Mouse (Mus musculus): ENCODE results near the gene Paqr6.
A peak's percentile ranks its signal among the peaks of the same experiment; 100 is the strongest.
"Not testable (repeated sequence)": the region's sequence is repeated elsewhere in the genome, so short reads cannot be mapped to it uniquely, and the experiment has no call there.

Paqr6 gene

GRCm38 (mm10) chr3:88366830-88367428 lies 2.5 kb downstream of the Paqr6 start:
- DNase-seq (ENCODE audit: low spot score), result peak; percentile 30

- not testable (repeated sequence) for DNase-seq (ENCODE audit: low spot score)
These were observed 3.1 kb downstream of the Paqr6 start for GRCm38 (mm10) chr3:88367517-88367916.

- not testable (repeated sequence) for DNase-seq (ENCODE audit: low spot score)
These were observed 4.1 kb downstream of the Paqr6 start for GRCm38 (mm10) chr3:88368511-88368910.

DNA sequence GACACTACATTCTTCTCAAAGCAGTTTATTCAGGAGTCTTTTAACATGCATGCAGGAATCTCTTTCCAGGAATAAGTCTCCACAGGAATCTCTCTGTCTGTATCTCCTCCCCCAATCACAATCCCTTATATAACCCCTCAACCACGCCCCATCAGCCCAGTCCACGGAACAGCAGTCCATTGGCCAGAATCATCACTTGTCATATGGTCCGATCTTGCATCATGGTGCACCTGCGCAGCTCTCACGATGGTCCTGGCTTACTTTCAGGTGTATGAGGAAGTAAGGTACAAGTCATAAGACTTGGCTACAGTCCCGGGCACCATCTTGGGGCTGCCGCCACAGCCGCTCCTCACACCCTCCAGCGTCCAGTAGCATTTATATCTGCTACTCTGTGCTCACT lies 8.3 kb downstream of the Paqr6 start, which contains the start of gene Bglap3:
TSS of gene Bglap3 (minus strand) at position 101 of the 400 bp plus-strand sequence.
- not testable (repeated sequence) for DNase-seq (ENCODE audit: low spot score)

DNA sequence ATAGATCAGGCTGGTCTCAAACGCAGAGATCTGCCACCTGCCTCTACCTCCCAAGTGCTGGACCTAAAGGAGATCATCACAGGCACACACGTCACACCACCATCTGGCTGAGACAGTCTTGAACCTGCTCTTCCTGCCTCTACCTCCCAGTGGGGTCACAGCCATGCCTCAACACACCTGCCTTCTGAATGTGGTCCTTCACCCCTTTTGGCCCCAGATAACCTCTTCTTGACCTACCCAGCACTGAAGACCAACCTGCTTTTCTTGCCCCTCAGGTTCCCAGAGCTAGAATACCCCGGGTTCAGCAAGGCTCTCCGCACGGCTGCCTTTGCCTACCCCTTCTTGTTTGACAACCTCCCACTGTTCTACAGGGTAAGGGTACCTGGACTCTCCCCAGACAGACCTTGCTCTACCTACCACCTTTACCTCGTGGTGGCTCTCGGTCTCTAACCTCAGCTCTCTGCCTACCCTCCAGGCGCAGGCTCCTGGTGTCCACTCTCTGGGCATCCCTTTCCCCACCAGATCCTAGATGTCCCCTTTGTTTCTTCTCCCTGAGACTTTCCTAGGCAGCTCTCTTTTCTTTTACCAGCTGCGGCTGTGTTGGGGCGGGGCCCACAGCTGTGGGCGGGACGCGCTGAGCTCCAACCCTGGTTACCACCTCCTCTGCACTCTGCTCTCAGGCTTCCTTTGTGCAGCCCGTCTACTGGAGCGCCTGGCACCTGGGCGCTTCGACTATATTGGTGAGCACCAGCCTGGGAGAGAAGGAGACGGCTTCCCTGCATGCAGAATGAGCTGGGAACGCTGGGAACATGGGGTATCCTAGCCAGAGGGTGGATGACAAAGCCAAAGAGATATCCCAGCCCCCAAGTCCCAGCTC lies 11.6 kb downstream of the Paqr6 start:
- peak; percentile 65 for DNase-seq (ENCODE audit: low spot score)

GRCm38 (mm10) chr3:88376644-88377043 lies 12.3 kb downstream of the Paqr6 start:
- DNase-seq (ENCODE audit: low spot score), result not testable (repeated sequence)

DNA sequence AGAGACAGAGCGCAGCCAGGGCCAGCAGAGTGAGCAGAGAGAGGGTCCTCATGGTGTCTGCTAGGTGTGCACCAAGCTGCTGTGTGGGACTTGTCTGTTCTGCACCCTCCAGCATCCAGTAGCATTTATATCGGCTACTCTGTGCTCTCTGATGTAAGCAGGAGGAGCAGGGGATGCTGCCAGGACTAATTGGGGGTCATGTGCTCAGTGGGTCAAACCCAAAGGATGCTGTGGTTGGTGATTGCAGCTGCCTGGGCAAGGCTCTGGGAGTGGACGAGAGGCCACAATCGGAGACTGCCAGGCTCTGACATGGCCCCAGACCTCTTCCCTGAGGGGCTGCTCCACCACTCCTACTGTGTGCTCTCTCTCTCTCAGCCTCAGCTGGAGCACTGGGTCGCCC lies 14.2 kb downstream of the Paqr6 start, which contains the start of gene Bglap2:
TSS of gene Bglap2 (minus strand) at position 101 of the 400 bp plus-strand sequence.
- DNase-seq (ENCODE audit: low spot score), result not testable (repeated sequence)

DNA sequence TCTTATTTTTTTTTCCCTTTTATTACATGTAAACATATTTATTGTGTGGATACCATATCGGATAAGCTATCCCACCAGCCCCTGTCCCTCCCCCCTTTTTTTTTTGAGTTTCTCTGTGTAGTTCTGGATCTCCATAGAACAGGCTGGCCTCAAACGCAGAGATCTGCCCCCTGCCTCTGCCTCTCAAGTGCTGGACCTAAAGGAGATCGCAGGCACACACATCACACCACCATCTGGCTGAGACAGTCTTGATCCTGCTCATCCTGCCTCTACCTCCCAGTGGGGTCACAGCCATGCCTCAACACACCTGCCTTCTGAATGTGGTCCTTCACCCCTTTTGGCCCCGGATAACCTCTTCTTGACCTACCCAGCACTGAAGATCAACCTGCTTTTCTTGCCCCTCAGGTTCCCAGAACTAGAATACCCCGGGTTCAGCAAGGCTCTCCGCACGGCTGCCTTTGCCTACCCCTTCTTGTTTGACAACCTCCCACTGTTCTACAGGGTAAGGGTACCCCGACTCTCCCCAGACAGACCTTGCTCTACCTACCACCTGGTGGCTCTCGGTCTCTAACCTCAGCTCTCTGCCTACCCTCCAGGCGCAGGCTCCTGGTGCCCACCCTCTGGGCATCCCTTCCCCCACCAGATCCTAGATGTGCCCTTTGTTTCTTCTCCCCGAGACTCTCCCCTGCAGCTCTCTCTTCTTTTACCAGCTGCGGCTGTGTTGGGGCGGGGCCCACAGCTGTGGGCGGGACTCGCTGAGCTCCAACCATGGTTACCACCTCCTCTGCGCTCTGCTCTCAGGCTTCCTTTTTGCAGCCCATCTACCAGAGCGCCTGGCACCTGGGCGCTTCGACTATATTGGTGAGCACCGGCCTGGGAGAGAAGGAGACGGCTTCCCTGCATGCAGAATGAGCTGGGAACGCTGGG lies 17.3 kb downstream of the Paqr6 start:
- peak; percentile 69 for DNase-seq (ENCODE audit: low spot score)

DNA sequence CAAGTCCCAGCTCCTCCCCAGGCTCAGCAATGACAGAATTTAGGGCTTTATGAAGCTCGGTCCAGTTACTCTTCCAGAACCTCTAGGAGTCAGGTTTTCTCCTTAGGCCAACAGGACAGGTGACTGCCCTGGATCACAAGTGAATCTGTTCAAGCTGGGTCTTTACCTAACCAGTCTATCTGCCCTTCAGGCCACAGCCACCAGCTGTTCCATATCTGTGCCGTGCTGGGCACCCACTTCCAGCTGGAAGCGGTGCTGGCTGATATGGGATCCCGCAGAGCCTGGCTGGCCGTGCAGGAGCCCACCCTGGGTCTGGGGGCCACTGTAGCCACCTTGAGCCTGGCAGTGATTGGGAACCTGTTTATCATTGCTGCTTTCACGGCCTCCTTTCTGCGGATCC lies 18.0 kb downstream of the Paqr6 start:
- DNase-seq (ENCODE audit: low spot score), result not testable (repeated sequence)

DNA sequence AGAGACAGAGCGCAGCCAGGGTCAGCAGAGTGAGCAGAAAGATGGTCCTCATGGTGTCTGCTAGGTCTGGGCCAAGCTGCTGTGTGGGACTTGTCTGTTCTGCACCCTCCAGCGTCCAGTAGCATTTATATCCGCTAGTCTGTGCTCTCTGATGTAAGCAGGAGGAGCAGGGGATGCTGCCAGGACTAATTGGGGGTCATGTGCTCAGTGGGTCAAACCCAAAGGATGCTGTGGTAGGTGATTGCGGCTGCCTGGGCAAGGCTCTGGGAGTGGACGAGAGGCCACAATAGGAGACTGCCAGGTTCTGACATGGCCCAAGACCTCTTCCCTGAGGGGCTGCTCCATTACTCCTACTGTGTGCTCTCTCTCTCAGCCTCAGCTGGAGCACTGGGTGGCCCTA lies 20.0 kb downstream of the Paqr6 start, which contains the start of gene Bglap:
TSS of gene Bglap (minus strand) at position 101 of the 400 bp plus-strand sequence.
- no peak for DNase-seq (ENCODE audit: low spot score)

- DNase-seq (ENCODE audit: low spot score), result no peak
These were observed 29.5 kb downstream of the Paqr6 start for GRCm38 (mm10) chr3:88393776-88394375.

GRCm38 (mm10) chr3:88395288-88395687 lies 30.9 kb downstream of the Paqr6 start:
- no peak for DNase-seq (ENCODE audit: low spot score)

DNA sequence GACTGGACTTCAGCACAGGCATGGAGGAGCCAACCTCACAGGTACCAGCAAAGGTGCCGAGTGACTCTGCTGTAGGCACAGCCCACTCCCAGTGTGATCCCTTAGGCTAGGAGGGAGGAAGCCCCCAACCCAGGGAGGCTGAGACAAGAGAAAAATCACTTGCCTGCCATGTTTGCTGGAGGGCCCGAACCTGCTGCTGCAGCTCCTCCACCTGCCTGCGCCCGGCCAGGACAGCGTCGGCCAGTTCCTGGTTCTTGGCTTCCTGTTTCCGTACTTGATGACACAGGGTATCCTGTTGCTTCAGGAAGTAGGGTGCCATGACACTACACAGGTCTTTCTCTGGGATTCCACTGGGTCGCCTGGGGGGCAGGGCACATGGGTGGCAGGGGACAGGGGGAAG lies 31.4 kb downstream of the Paqr6 start:
- DNase-seq (ENCODE audit: low spot score), result no peak

- DNase-seq (ENCODE audit: low spot score), result no peak
These were observed 34.3 kb downstream of the Paqr6 start for GRCm38 (mm10) chr3:88398666-88399065.

DNA sequence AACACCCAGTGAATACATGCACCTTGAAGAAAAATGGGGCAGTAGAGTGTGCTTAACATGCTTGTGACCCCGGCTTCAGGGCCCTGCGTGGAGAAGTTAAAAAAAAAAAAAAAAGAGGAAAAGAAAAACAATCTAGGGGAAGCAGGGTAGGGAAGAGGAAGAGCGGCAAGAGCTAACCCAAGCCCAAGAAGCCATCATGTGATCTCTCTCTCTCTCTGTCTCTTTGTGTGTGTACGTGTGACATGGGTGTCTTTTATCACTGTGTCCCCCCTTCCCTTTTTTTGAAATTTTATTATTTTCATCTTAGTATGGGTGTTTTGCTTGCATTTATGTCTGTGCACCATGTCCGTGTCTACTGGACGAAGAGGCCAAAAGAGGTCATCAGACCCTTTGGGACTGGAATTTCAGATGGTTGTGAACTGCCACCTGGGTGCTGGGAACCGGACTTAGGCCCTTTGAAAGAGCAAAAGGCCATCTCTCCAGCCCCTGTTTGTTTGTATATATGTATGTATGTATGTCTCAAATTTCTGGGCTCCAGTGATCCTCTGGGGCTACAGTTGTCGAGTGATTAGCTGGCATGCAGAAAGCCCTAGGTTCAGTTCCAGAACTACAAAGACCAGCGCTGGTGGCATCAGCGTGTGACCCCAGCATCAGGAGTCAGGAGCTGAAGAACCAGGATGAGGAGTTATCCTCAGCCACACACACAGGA lies 39.3 kb downstream of the Paqr6 start:
- no peak for DNase-seq (ENCODE audit: low spot score)

GRCm38 (mm10) chr3:88407090-88407489 lies 42.7 kb downstream of the Paqr6 start:
- DNase-seq (ENCODE audit: low spot score), result peak; percentile 93

GRCm38 (mm10) chr3:88407529-88407928 lies 43.1 kb downstream of the Paqr6 start:
- no peak for DNase-seq (ENCODE audit: low spot score)

DNA sequence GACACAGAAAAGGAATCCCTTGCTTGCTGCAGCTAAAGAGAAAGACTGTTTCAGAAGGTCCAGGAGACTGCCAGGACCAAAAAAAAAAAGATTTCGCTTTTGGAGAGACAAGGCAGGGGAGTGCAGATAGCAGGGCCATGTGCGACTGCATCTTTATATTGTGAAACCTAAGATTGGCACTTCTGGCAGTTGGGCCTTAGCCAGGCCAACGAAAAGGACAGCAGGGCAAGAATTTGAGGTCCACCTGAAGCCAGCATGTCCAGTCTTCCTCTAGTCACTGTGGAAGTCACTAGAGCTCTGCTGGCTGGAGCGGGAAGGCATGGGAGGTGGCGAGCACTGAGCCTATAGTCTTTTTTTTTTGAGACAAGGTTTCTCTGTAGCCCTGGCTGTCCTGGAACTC lies 44.6 kb downstream of the Paqr6 start:
- DNase-seq (ENCODE audit: low spot score), result no peak

- peak; percentile 93 for DNase-seq (ENCODE audit: low spot score)
These were observed 45.6 kb downstream of the Paqr6 start, which contains the start of gene Pmf1 for GRCm38 (mm10) chr3:88409741-88410644. Gene Pmf1, minus strand, starts transcription at chr3:88410331.

GRCm38 (mm10) chr3:88410645-88411031 lies 46.3 kb downstream of the Paqr6 start:
- DNase-seq (ENCODE audit: low spot score), result no peak
